Mouse (Mus musculus) heart, embryonic 13.5 days (tissue): ENCODE measurements around the gene Gpbp1. TPM values are rescaled to one million over a fixed set of nuclear protein-coding genes. Genes with fewer than 3 reads are reported as not detected.

Experiments used
- ATAC-seq: fragments of 200-750 bp; cut with Nextera tagmentation; 2 replicates; pipeline ENCODE4 v1.8.0; 2017; ENCODE audit warnings: moderate TSS enrichment; ENCODE audit not compliant: insufficient number of reproducible peaks, low FRiP score, low TSS enrichment; ENCODE audit errors: extremely low read depth
- H3K27ac ChIP-seq: fragments of 300-500 bp; sonication (generic); replicated peaks from 2 replicates; pipeline ENCODE4 v1.5.1; 2015; ENCODE audit warnings: moderate library complexity, mild to moderate bottlenecking, inconsistent platforms
- H3K27me3 ChIP-seq: fragments of 300-500 bp; sonication (generic); replicated peaks from 2 replicates; pipeline ENCODE4 v1.6.1; 2015; ENCODE audit warnings: mild to moderate bottlenecking, inconsistent platforms
- H3K36me3 ChIP-seq: fragments of 300-500 bp; sonication (generic); 2 replicates; pipeline ENCODE4 v1.6.1; 2015; ENCODE audit warnings: mild to moderate bottlenecking, inconsistent platforms
- H3K4me1 ChIP-seq: fragments of 300-500 bp; sonication (generic); 2 replicates; pipeline ENCODE4 v1.6.1; 2015; ENCODE audit warnings: inconsistent platforms
- H3K4me2 ChIP-seq: fragments of 300-500 bp; sonication (generic); 2 replicates; pipeline ENCODE4 v1.6.1; 2015; ENCODE audit warnings: inconsistent platforms, mild to moderate bottlenecking, moderate library complexity
- H3K4me3 ChIP-seq: fragments of 300-500 bp; sonication (generic); 2 replicates; pipeline ENCODE4 v1.5.1; 2015; ENCODE audit warnings: moderate library complexity, mild to moderate bottlenecking, inconsistent platforms
- H3K9ac ChIP-seq: fragments of 300-500 bp; sonication (generic); 2 replicates; pipeline ENCODE4 v1.6.1; 2015; ENCODE audit warnings: inconsistent platforms, mild to moderate bottlenecking, moderate library complexity
- H3K9me3 ChIP-seq: fragments of 300-500 bp; sonication (generic); 2 replicates; pipeline ENCODE4 v1.6.1; 2016; ENCODE audit warnings: inconsistent platforms
- WGBS: fragments of 180-500 bp; shearing (Covaris S2); methylation state at CpG from one replicate; pipeline ENCODE4 v1.1.7; 2015; ENCODE audit warnings: mixed read lengths; 5-methylcytosine and 5-hydroxymethylcytosine counted together
- polyA plus RNA-seq: library from polyadenylated mRNA; unstranded; fragments of >200 nt; fragmentation: Nextera tagmentation; extraction: Ambion mirVana; gene quantifications from 2 replicates; pipeline ENCODE4 v1.2.1, GENCODE M21; 2015

Gene Gpbp1
- polyA plus RNA-seq, 1 experiment from 2014 or later, result 47.3 TPM

- peaks cover 30% of the 10 kb centered on the region for H3K36me3 ChIP-seq
- no peak overlapping the region for H3K27ac ChIP-seq
- no peak overlapping the region for H3K4me2 ChIP-seq
- H3K27me3 ChIP-seq, result no peaks in the 10 kb centered on the region
- no peak overlapping the region for H3K4me3 ChIP-seq
- 10% methylated on average over 1 of the region's 1 CpGs for WGBS
- no peak for ATAC-seq
- H3K9ac ChIP-seq, result no peak overlapping the region
- H3K9me3 ChIP-seq, result no peaks in the 10 kb centered on the region
- peaks cover 17% of the 10 kb centered on the region for H3K4me1 ChIP-seq
Measured at GRCm38 (mm10) chr13:111461424-111461823, 28.5 kb downstream of the Gpbp1 start.

- no peak overlapping the region for H3K9ac ChIP-seq
- no peaks in the 10 kb centered on the region for H3K9me3 ChIP-seq
- H3K4me2 ChIP-seq, result no peak overlapping the region
- H3K36me3 ChIP-seq, result peaks cover 15% of the 10 kb centered on the region
- peaks cover 23% of the 10 kb centered on the region for H3K4me1 ChIP-seq
- H3K27ac ChIP-seq, result no peak overlapping the region
- WGBS, result 51% methylated on average over 2 of the region's 2 CpGs
- H3K4me3 ChIP-seq, result no peak overlapping the region
- ATAC-seq, result no peak
- H3K27me3 ChIP-seq, result no peaks in the 10 kb centered on the region
Measured at GRCm38 (mm10) chr13:111456790-111457189, 33.1 kb downstream of the Gpbp1 start.

GRCm38 (mm10) chr13:111444325-111444724 is 45.6 kb downstream of the Gpbp1 start:
- H3K4me2 ChIP-seq, result no peak overlapping the region
- no peaks in the 10 kb centered on the region for H3K4me1 ChIP-seq
- H3K9ac ChIP-seq, result no peak overlapping the region
- no peak overlapping the region for H3K4me3 ChIP-seq
- ATAC-seq, result no peak
- peaks cover 35% of the 10 kb centered on the region for H3K36me3 ChIP-seq
- no peaks in the 10 kb centered on the region for H3K9me3 ChIP-seq
- no peak overlapping the region for H3K27ac ChIP-seq
- H3K27me3 ChIP-seq, result no peaks in the 10 kb centered on the region

- Histone ChIP-seq H3K4me3 (no peak overlapping the region), H3K4me1 (peaks cover 2% of the 10 kb centered on the region; the same call in 1 of the 2 replicates), H3K36me3 (peaks cover 69% of the 10 kb centered on the region)
Measured at GRCm38 (mm10) chr13:111431174-111431573, 58.7 kb downstream of the Gpbp1 start.

GRCm38 (mm10) chr13:111421330-111421729 is 68.6 kb downstream of the Gpbp1 start:
- H3K27ac ChIP-seq, result no peak overlapping the region
- no peak overlapping the region for H3K4me3 ChIP-seq
- no peak for ATAC-seq
- H3K9me3 ChIP-seq, result no peaks in the 10 kb centered on the region
- no peaks in the 10 kb centered on the region for H3K27me3 ChIP-seq
- H3K36me3 ChIP-seq, result peaks cover 17% of the 10 kb centered on the region
- H3K9ac ChIP-seq, result no peak overlapping the region
- H3K4me1 ChIP-seq, result no peaks in the 10 kb centered on the region
- H3K4me2 ChIP-seq, result no peak overlapping the region

More at GRCm38 (mm10) chr13:111431174-111431573, 58.7 kb downstream of the Gpbp1 start:
- Histone ChIP-seq H3K9ac (no peak overlapping the region), H3K9me3 (no peaks in the 10 kb centered on the region), H3K4me2 (no peak overlapping the region), H3K27me3 (no peaks in the 10 kb centered on the region), H3K27ac (no peak overlapping the region)
- WGBS, result 75% methylated on average over 1 of the region's 1 CpGs
- ATAC-seq, result no peak

- H3K4me2 ChIP-seq, result no peak overlapping the region
- H3K27me3 ChIP-seq, result no peaks in the 10 kb centered on the region
- peaks cover 6% of the 10 kb centered on the region; the same call in 1 of the 2 replicates for H3K36me3 ChIP-seq
- no peak overlapping the region for H3K4me3 ChIP-seq
- no peak overlapping the region for H3K9ac ChIP-seq
- H3K4me1 ChIP-seq, result no peaks in the 10 kb centered on the region
- ATAC-seq, result no peak
- 66% methylated on average over 2 of the region's 2 CpGs for WGBS
- no peak overlapping the region for H3K27ac ChIP-seq
- no peaks in the 10 kb centered on the region for H3K9me3 ChIP-seq
Measured at GRCm38 (mm10) chr13:111418087-111418486, 71.8 kb downstream of the Gpbp1 start.

GRCm38 (mm10) chr13:111413156-111413555 is 76.8 kb downstream of the Gpbp1 start:
- H3K9me3 ChIP-seq, result no peaks in the 10 kb centered on the region
- no peak for ATAC-seq
- no peak overlapping the region for H3K4me2 ChIP-seq
- H3K4me1 ChIP-seq, result peaks cover 5% of the 10 kb centered on the region; the same call in 1 of the 2 replicates
- no peaks in the 10 kb centered on the region; the same call in 1 of the 2 replicates for H3K27me3 ChIP-seq
- H3K4me3 ChIP-seq, result no peak overlapping the region
- no peak overlapping the region for H3K9ac ChIP-seq
- 31% methylated on average over 4 of the region's 4 CpGs for WGBS
- no peak overlapping the region for H3K27ac ChIP-seq
- H3K36me3 ChIP-seq, result no peaks in the 10 kb centered on the region

GRCm38 (mm10) chr13:111410831-111411230 is 79.1 kb downstream of the Gpbp1 start:
- no peaks in the 10 kb centered on the region; the same call in 1 of the 2 replicates for H3K27me3 ChIP-seq

GRCm38 (mm10) chr13:111406859-111407389 is 83.0 kb downstream of the Gpbp1 start:
- Histone ChIP-seq H3K27me3 (no peaks in the 10 kb centered on the region), H3K4me1 (peaks cover 5% of the 10 kb centered on the region; the same call in 1 of the 2 replicates), H3K36me3 (no peaks in the 10 kb centered on the region), H3K4me2 (no peak overlapping the region), H3K9ac (no peak overlapping the region), H3K9me3 (no peaks in the 10 kb centered on the region), H3K4me3 (no peak overlapping the region), H3K27ac (no peak overlapping the region)
- WGBS, result 52% methylated on average over 9 of the region's 9 CpGs
- no peak for ATAC-seq

More at GRCm38 (mm10) chr13:111410831-111411230, 79.1 kb downstream of the Gpbp1 start:
- Histone ChIP-seq H3K36me3 (no peaks in the 10 kb centered on the region), H3K4me2 (no peak overlapping the region), H3K4me1 (peaks cover 5% of the 10 kb centered on the region; the same call in 1 of the 2 replicates), H3K9ac (no peak overlapping the region), H3K4me3 (no peak overlapping the region), H3K9me3 (no peaks in the 10 kb centered on the region), H3K27ac (no peak overlapping the region)
- WGBS, result 3% methylated on average over 7 of the region's 7 CpGs
- no peak for ATAC-seq

GRCm38 (mm10) chr13:111405956-111406355 is 84.0 kb downstream of the Gpbp1 start:
- ATAC-seq, result no peak
- Histone ChIP-seq H3K4me1 (peaks cover 5% of the 10 kb centered on the region; the same call in 1 of the 2 replicates), H3K4me3 (no peak overlapping the region), H3K27me3 (no peaks in the 10 kb centered on the region), H3K4me2 (no peak overlapping the region), H3K27ac (no peak overlapping the region), H3K9me3 (no peaks in the 10 kb centered on the region), H3K36me3 (no peaks in the 10 kb centered on the region), H3K9ac (0 out of 2 replicates have a peak overlapping the region, but pooled peaks have one; percentile 10)
- WGBS, result 82% methylated on average over 3 of the region's 3 CpGs

- 12% methylated on average over 5 of the region's 5 CpGs for WGBS
- Histone ChIP-seq H3K9me3 (no peaks in the 10 kb centered on the region), H3K9ac (no peak overlapping the region), H3K36me3 (no peaks in the 10 kb centered on the region), H3K4me3 (no peak overlapping the region), H3K27me3 (no peaks in the 10 kb centered on the region), H3K4me2 (no peak overlapping the region), H3K27ac (no peak overlapping the region), H3K4me1 (peaks cover 17% of the 10 kb centered on the region)
- no peak for ATAC-seq
Measured at GRCm38 (mm10) chr13:111397600-111398151, 92.2 kb downstream of the Gpbp1 start.

- ATAC-seq, result no peak
Measured at GRCm38 (mm10) chr13:111397061-111397460, 92.8 kb downstream of the Gpbp1 start.

More at GRCm38 (mm10) chr13:111397061-111397460, 92.8 kb downstream of the Gpbp1 start:
- Histone ChIP-seq H3K36me3 (no peaks in the 10 kb centered on the region), H3K9me3 (no peaks in the 10 kb centered on the region), H3K4me2 (no peak overlapping the region; the same call in 1 of the 2 replicates), H3K4me3 (no peak overlapping the region), H3K4me1 (peaks cover 17% of the 10 kb centered on the region), H3K27me3 (no peaks in the 10 kb centered on the region), H3K9ac (no peak overlapping the region), H3K27ac (no peak overlapping the region)
- WGBS, result 35% methylated on average over 7 of the region's 7 CpGs
